Mouse (Mus musculus): ENCODE measurements at regions not wholly inside any gene's neighbourhood (a gene's known extent, or its start where the extent isn't known, plus 50 kb on each side); places are given as distances from the start of the nearest gene placed in this dataset.

GRCm38 (mm10) chr13:28781660-28782059, 171.9 kb downstream of the Sox4 start:
- Histone ChIP-seq H3K9ac (ENCODE audit: low read length) (no peak overlapping the region), H3K36me3 (ENCODE audit: control insufficient read depth, insufficient read depth, low read length) (no peaks in the 10 kb centered on the region), H3K4me2 (replicated peaks; ENCODE audit: low read depth) (no peak overlapping the region), H3K9me3 (ENCODE audit: control insufficient read depth, low read length) (no peaks in the 10 kb centered on the region), H3K4me1 (replicated peaks; ENCODE audit: control insufficient read depth, insufficient read depth) (no peaks in the 10 kb centered on the region), H3K27me3 (ENCODE audit: control insufficient read depth, insufficient read depth, low read length) (no peaks in the 10 kb centered on the region), H3K4me3 (ENCODE audit: low read depth, low read length) (no peak overlapping the region), H3K27ac (replicated peaks) (no peak overlapping the region)
- WGBS, result 64% methylated on average over 5 of the region's 5 CpGs
- TF ChIP-seq EP300 (optimal IDR thresholded peaks at IDR 0.05) (no peak), CTCF (IDR thresholded peaks at IDR 0.05; ENCODE audit: low read depth) (no peak)
- ATAC-seq (ENCODE audit: low FRiP score, low TSS enrichment) (no peak), DNase-seq (ENCODE audit: low spot score) (no peak)

GRCm38 (mm10) chr13:28780462-28780861, 173.1 kb downstream of the Sox4 start:
- Histone ChIP-seq H3K4me3 (ENCODE audit: low read depth, low read length) (no peak overlapping the region), H3K36me3 (ENCODE audit: control insufficient read depth, insufficient read depth, low read length) (no peaks in the 10 kb centered on the region), H3K9ac (ENCODE audit: low read length) (no peak overlapping the region), H3K4me2 (replicated peaks; ENCODE audit: low read depth) (no peak overlapping the region), H3K27me3 (ENCODE audit: control insufficient read depth, insufficient read depth, low read length) (no peaks in the 10 kb centered on the region), H3K4me1 (replicated peaks; ENCODE audit: control insufficient read depth, insufficient read depth) (no peaks in the 10 kb centered on the region), H3K27ac (replicated peaks) (no peak overlapping the region), H3K9me3 (ENCODE audit: control insufficient read depth, low read length) (no peaks in the 10 kb centered on the region)
- TF ChIP-seq EP300 (optimal IDR thresholded peaks at IDR 0.05) (no peak), CTCF (IDR thresholded peaks at IDR 0.05; ENCODE audit: low read depth) (no peak)
- WGBS, result 82% methylated on average over 5 of the region's 5 CpGs
- DNase-seq (ENCODE audit: low spot score) (no peak), ATAC-seq (ENCODE audit: low FRiP score, low TSS enrichment) (no peak)

GRCm38 (mm10) chr13:28775142-28775815, 178.2 kb downstream of the Sox4 start:
- ATAC-seq (ENCODE audit: low FRiP score, low TSS enrichment) (no peak), DNase-seq (ENCODE audit: low spot score) (no peak)
- TF ChIP-seq EP300 (optimal IDR thresholded peaks at IDR 0.05) (no peak), CTCF (IDR thresholded peaks at IDR 0.05; ENCODE audit: low read depth) (no peak)
- Histone ChIP-seq H3K9me3 (ENCODE audit: control insufficient read depth, low read length) (no peaks in the 10 kb centered on the region), H3K36me3 (ENCODE audit: control insufficient read depth, insufficient read depth, low read length) (no peaks in the 10 kb centered on the region), H3K4me1 (replicated peaks; ENCODE audit: control insufficient read depth, insufficient read depth) (no peaks in the 10 kb centered on the region), H3K4me3 (ENCODE audit: low read depth, low read length) (no peak overlapping the region), H3K4me2 (replicated peaks; ENCODE audit: low read depth) (no peak overlapping the region), H3K27ac (replicated peaks) (no peak overlapping the region), H3K9ac (ENCODE audit: low read length) (no peak overlapping the region), H3K27me3 (ENCODE audit: control insufficient read depth, insufficient read depth, low read length) (no peaks in the 10 kb centered on the region)
- 65% methylated on average over 7 of the region's 7 CpGs for WGBS

GRCm38 (mm10) chr13:28774649-28775048, 178.9 kb downstream of the Sox4 start:
- 0 out of 2 replicates have a peak, but pooled peaks cover 2% of the 10 kb centered on the region for H3K4me1 ChIP-seq (replicated peaks; ENCODE audit: control insufficient read depth, insufficient read depth)
- DNase-seq (ENCODE audit: low spot score) (no peak), ATAC-seq (ENCODE audit: low FRiP score, low TSS enrichment) (no peak)
- no peak overlapping the region for H3K9ac ChIP-seq (ENCODE audit: low read length)
- 85% methylated on average over 7 of the region's 7 CpGs for WGBS
- no peak overlapping the region for H3K27ac ChIP-seq (replicated peaks)
- no peaks in the 10 kb centered on the region for H3K9me3 ChIP-seq (ENCODE audit: control insufficient read depth, low read length)
- TF ChIP-seq EP300 (optimal IDR thresholded peaks at IDR 0.05) (no peak), CTCF (IDR thresholded peaks at IDR 0.05; ENCODE audit: low read depth) (no peak)
- no peaks in the 10 kb centered on the region for H3K27me3 ChIP-seq (ENCODE audit: control insufficient read depth, insufficient read depth, low read length)
- no peak overlapping the region for H3K4me3 ChIP-seq (ENCODE audit: low read depth, low read length)
- no peaks in the 10 kb centered on the region for H3K36me3 ChIP-seq (ENCODE audit: control insufficient read depth, insufficient read depth, low read length)
- no peak overlapping the region for H3K4me2 ChIP-seq (replicated peaks; ENCODE audit: low read depth)

- no peaks in the 10 kb centered on the region for H3K36me3 ChIP-seq (ENCODE audit: control insufficient read depth, insufficient read depth, low read length)
- no peaks in the 10 kb centered on the region for H3K9me3 ChIP-seq (ENCODE audit: control insufficient read depth, low read length)
- WGBS, result 83% methylated on average over 2 of the region's 2 CpGs
Measured at GRCm38 (mm10) chr13:28773466-28773865, 180.0 kb downstream of the Sox4 start.

GRCm38 (mm10) chr13:28770531-28770930, 183.0 kb downstream of the Sox4 start:
- 14% methylated on average over 13 of the region's 13 CpGs for WGBS
- Histone ChIP-seq H3K4me2 (replicated peaks; ENCODE audit: low read depth) (peak overlapping the region; percentile 37), H3K27me3 (ENCODE audit: control insufficient read depth, insufficient read depth, low read length) (no peaks in the 10 kb centered on the region), H3K4me1 (replicated peaks; ENCODE audit: control insufficient read depth, insufficient read depth) (0 out of 2 replicates have a peak, but pooled peaks cover 2% of the 10 kb centered on the region), H3K27ac (replicated peaks) (0 out of 2 replicates have a peak overlapping the region, but pooled peaks have one; percentile 13), H3K9me3 (ENCODE audit: control insufficient read depth, low read length) (no peaks in the 10 kb centered on the region), H3K4me3 (ENCODE audit: low read depth, low read length) (no peak overlapping the region), H3K9ac (ENCODE audit: low read length) (0 out of 2 replicates have a peak overlapping the region, but pooled peaks have one; percentile 27), H3K36me3 (ENCODE audit: control insufficient read depth, insufficient read depth, low read length) (no peaks in the 10 kb centered on the region)
- ATAC-seq (ENCODE audit: low FRiP score, low TSS enrichment), result no peak
- no peak for DNase-seq (ENCODE audit: low spot score)
- TF ChIP-seq EP300 (optimal IDR thresholded peaks at IDR 0.05) (no peak), CTCF (IDR thresholded peaks at IDR 0.05; ENCODE audit: low read depth) (no peak)

More at GRCm38 (mm10) chr13:28773466-28773865, 180.0 kb downstream of the Sox4 start:
- 0 out of 2 replicates have a peak, but pooled peaks cover 2% of the 10 kb centered on the region for H3K4me1 ChIP-seq (replicated peaks; ENCODE audit: control insufficient read depth, insufficient read depth)
- no peak for TF ChIP-seq CTCF (IDR thresholded peaks at IDR 0.05; ENCODE audit: low read depth)
- no peak for TF ChIP-seq EP300 (optimal IDR thresholded peaks at IDR 0.05)
- H3K27ac ChIP-seq (replicated peaks), result no peak overlapping the region
- H3K27me3 ChIP-seq (ENCODE audit: control insufficient read depth, insufficient read depth, low read length), result no peaks in the 10 kb centered on the region
- H3K4me2 ChIP-seq (replicated peaks; ENCODE audit: low read depth), result no peak overlapping the region
- no peak overlapping the region for H3K4me3 ChIP-seq (ENCODE audit: low read depth, low read length)
- no peak for ATAC-seq (ENCODE audit: low FRiP score, low TSS enrichment)
- no peak overlapping the region for H3K9ac ChIP-seq (ENCODE audit: low read length)
- DNase-seq (ENCODE audit: low spot score), result no peak
